Mouse (Mus musculus) liver, embryonic 14 days (tissue): ENCODE data around the gene Cenpl. TPM values are rescaled to one million over a fixed set of nuclear protein-coding genes. Genes with fewer than 3 reads are reported as not detected.

Experiments
- polyA plus RNA-seq: library from polyadenylated mRNA; depleted of rRNA; stranded (reverse); fragments of >200 nt; gene quantifications from 2 replicates; pipeline ENCODE4 v1.2.3, GENCODE M21; 2012; rRNA removed

Cenpl gene
- polyA plus RNA-seq = 15.5 and 19.2 TPM in 2 replicates

DNA sequence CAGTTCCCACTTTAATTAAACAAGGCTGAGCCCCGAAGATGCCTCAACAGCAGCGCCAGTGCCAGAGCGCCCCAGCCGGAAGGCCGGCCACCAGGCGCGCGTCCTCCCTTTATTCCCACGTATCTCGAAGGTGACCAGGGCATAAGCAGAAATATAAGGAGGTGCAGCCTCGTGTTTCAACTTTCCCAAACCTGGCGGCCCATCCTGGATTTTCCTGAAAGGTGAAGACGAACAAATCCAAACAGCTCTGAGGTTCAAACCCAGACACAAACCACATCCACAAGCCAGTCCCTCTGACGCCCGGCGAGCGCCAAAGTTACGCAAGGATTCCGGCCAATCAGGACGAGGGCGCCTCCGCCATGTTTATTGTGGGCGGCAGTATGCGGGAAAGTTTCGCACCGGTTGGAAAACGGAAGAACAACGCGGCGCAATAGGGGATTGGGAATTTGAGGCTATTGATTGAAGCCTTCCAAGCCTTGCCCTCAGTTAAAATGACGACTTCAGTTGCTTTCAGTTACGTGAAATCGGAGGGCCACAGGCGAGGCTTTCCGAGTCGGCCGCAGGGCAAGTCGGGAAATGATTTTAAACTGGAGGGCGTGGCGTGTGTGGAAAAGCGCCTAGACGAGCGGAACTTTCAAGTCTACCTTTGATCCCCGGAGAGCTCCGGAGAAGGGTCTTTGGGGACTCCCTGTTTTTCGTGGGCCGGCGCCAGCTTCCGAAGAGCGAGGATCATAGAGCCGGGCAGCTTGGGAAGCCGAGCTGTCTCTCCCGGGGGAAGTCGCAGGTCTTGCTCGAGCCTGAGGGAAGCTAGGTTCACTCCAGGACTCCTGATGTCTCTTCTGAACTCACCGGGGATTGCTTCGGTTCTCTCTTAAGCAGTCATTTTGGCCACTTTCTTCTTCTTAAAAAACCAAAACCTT, at the start of gene Cenpl, which contains the start of gene Dars2:
Cenpl (plus strand) TSS at position 362 of the 920 bp plus-strand sequence.
Dars2 (minus strand) TSS at position 307 of the 920 bp plus-strand sequence.

GRCm38 (mm10) chr1:161034435-161035280, 35.9 kb upstream of the Cenpl start, which contains the start of gene Zbtb37:
Gene Zbtb37, minus strand, starts transcription at chr1:161034849.

DNA sequence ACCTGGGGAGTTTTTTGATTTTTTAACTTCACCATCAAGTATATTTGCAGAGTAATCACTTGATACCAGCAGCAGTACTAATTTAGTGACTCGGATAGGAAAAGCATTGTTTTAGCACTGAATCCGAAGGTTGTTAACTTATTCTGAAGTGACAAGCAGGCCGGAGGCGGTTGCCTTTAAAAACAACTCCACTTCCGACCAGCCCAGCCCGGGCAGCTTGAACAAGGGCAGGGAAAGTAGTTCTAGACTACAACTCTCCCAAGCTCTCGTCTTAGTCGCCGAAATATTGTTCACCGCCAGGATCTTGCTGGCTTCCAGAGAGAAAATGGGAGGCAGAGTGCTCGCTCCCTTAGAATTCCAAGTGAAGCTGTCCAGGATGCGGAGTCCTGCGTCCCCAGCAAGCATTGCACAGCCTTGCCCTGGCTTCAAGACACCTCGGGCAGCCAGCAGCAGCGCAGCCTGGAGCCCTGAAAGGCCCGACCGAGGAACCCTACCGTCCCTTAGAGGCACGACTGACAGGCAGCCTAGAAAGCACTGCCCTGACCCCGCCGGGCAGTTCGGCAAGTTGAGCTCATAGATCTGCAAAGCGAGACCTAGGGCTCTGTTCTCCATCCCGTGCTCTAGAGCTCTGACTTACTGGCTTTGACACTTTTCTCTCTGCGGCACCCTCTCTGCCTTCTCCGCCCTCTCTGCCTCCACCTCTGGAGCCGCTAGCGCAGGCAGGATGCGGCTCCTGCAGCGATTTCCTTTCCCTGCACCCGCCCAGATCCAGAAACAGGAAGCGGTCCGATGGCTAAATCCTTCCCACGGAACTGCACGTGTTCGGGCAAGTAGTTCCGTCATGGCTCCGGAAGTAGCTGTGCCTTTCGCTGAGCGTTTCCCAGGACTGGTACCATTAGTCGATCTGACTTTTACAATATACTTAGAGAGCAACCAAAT, 60.5 kb downstream of the Cenpl start, which contains the start of gene Klhl20:
Klhl20 (minus strand) TSS at position 786 of the 939 bp plus-strand sequence.

Other genes with a start within 250 kb of the Cenpl start
- 3.0 and 3.8 TPM in 2 replicates for gene Rc3h1, start 164.3 kb upstream of the Cenpl start, polyA plus RNA-seq
- gene Serpinc1, start 92.1 kb upstream of the Cenpl start, polyA plus RNA-seq = 270 and 300 TPM in 2 replicates
- 0.74 and 0.98 TPM in 2 replicates for gene Zbtb37, start 35.9 kb upstream of the Cenpl start, polyA plus RNA-seq
- gene Dars2, start 55 bp upstream of the Cenpl start, polyA plus RNA-seq = 16.6 and 19.3 TPM in 2 replicates
- gene Klhl20, start 60.8 kb downstream of the Cenpl start, polyA plus RNA-seq = 4.9 and 5.7 TPM in 2 replicates
- gene Ankrd45, start 72.0 kb downstream of the Cenpl start, polyA plus RNA-seq = under 0.01 and 0.03 TPM in 2 replicates
- not detected in 2 replicates for gene Tex50, start 88.6 kb downstream of the Cenpl start, polyA plus RNA-seq
- gene Prdx6, start 180.5 kb downstream of the Cenpl start, polyA plus RNA-seq = 76.9 and 113 TPM in 2 replicates